ENCODE assay signal across 8 mouse cellular contexts in genomic region chr19:4294381-4295097, GRCm38 (mm10). TPM values are rescaled to one million over a fixed set of nuclear protein-coding genes. Genes with fewer than 3 reads are reported as not detected.
A peak's percentile ranks its signal among the peaks of the same experiment; 100 is the strongest.
DNase-seq lines count a peak whose midpoint lies in the region; ATAC-seq lines count a peak whose summit lies in the region.

No protein-coding gene starts in this region.

- ATAC-seq in heart, embryonic 14.5 days (ENCODE audit: insufficient number of reproducible peaks, insufficient read depth, low FRiP score, low read depth), result peak; percentile 45; the same call in 1 of the 2 replicates
- ATAC-seq in monocyte, adult 5-6 weeks (replicated peaks; ENCODE audit: insufficient number of reproducible peaks, low FRiP score, low TSS enrichment, poor library complexity, severe bottlenecking), result peak; percentile 85

- 64% methylated on average over 14 of the region's 14 CpGs for WGBS in heart, embryonic 14.5 days
- WGBS in limb, embryonic 10.5 days, result 68% methylated on average over 14 of the region's 14 CpGs

- no peak overlapping the region for H3K9ac ChIP-seq in heart, embryonic 14.5 days (ENCODE audit: low read length)

- no peak overlapping the region for H3K4me2 ChIP-seq in heart, embryonic 14.5 days (ENCODE audit: low read length)

- H3K4me3 ChIP-seq in heart, embryonic 14.5 days (ENCODE audit: control insufficient read depth in 1 of 2, insufficient read depth in 1 of 2, low read depth in 1 of 2, low read length in 2 of 2), result no peak overlapping the region
- no peak overlapping the region for H3K4me3 ChIP-seq in limb, embryonic 10.5 days

- H3K9me3 ChIP-seq in heart, embryonic 14.5 days (ENCODE audit: control insufficient read depth, low read length), result no peaks in the 10 kb centered on the region
- no peaks in the 10 kb centered on the region for H3K9me3 ChIP-seq in limb, embryonic 10.5 days (replicated peaks)

- no peaks in the 10 kb centered on the region for H3K27me3 ChIP-seq in heart, embryonic 14.5 days (ENCODE audit: control insufficient read depth, insufficient read depth, low read length)
- no peaks in the 10 kb centered on the region for H3K27me3 ChIP-seq in limb, embryonic 10.5 days (ENCODE audit: low read depth, poor library complexity, severe bottlenecking)

- no peaks in the 10 kb centered on the region; a peak in 1 of 4 replicates for H3K4me1 ChIP-seq in heart, embryonic 14.5 days (ENCODE audit: control insufficient read depth in 2 of 2, insufficient read depth in 2 of 2, low read length in 2 of 2)
- H3K4me1 ChIP-seq in limb, embryonic 10.5 days, result peaks cover 22% of the 10 kb centered on the region

- H3K36me3 ChIP-seq in heart, embryonic 14.5 days (ENCODE audit: control insufficient read depth, insufficient read depth, low read length), result peaks cover 46% of the 10 kb centered on the region
- H3K36me3 ChIP-seq in limb, embryonic 10.5 days, result peaks cover 79% of the 10 kb centered on the region

- peak overlapping the region in 1 of 2 experiments; percentile 50; a peak in 2 of 4 replicates for H3K27ac ChIP-seq in heart, embryonic 14.5 days (replicated peaks in 1 of 2; ENCODE audit: control insufficient read depth in 1 of 2, insufficient read depth in 1 of 2, low read depth in 2 of 2, low read length in 2 of 2)
- peak overlapping the region; percentile 71 for H3K27ac ChIP-seq in limb, embryonic 10.5 days

- DNase-seq in adrenal gland, adult (ENCODE audit: inconsistent age in 2 of 2, low spot score in 1 of 2), result peak; percentile 67 to 80
- DNase-seq in adrenal gland, postnatal 4 days (ENCODE audit: low spot score in 2 of 2), result no peak
- peak; percentile 66 for DNase-seq in adrenal gland, adult 8-10 months
- no peak for DNase-seq in limb, embryonic 10.5 days (ENCODE audit: low spot score)
- DNase-seq in embryo, embryonic 9.5 days (ENCODE audit: extremely low spot score), result no peak
- DNase-seq in cerebellum, adult 9-10 months, result no peak

RNA-seq across cellular contexts. Expression of gene Grk2, which starts 11.5 kb away (rescaled TPM):
- 10 to 100 TPM; 54.6 to 57.8 TPM for total RNA-seq in adrenal gland, postnatal 4 days (2021)
- total RNA-seq in adrenal gland, adult 8-10 months (2022), result 10 to 100 TPM; 42.3 to 71.6 (median 53.0) TPM
- 12.1 and 12.8 TPM in 2 replicates for polyA plus RNA-seq in heart, embryonic 14.5 days (2014; fragmentation: Nextera tagmentation; extraction: Ambion mirVana)
- polyA plus RNA-seq in limb, embryonic 10.5 days (2016; fragmentation: Nextera tagmentation; extraction: Ambion mirVana), result 14.6 and 15.5 TPM in 2 replicates
- 270 to 475 TPM (median 366 TPM) in 3 replicates for total RNA-seq in monocyte, adult 5-6 weeks (2017)

RNA-seq across cellular contexts. Expression of gene Ankrd13d, which starts 11.6 kb away (rescaled TPM):
- 1 to 10 TPM; 8.2 to 8.8 TPM for total RNA-seq in adrenal gland, postnatal 4 days (2021)
- 10 to 100 TPM in 1 of 4 experiments, 1 to 10 TPM in 3; 4.3 to 10.6 (median 6.8) TPM for total RNA-seq in adrenal gland, adult 8-10 months (2022)
- polyA plus RNA-seq in heart, embryonic 14.5 days (2014; fragmentation: Nextera tagmentation; extraction: Ambion mirVana), result 1.1 and 1.4 TPM in 2 replicates
- 5.5 and 7.9 TPM in 2 replicates for polyA plus RNA-seq in limb, embryonic 10.5 days (2016; fragmentation: Nextera tagmentation; extraction: Ambion mirVana)
- total RNA-seq in monocyte, adult 5-6 weeks (2017), result 2.4 to 21.5 TPM (median 12.0 TPM) in 3 replicates

RNA-seq across cellular contexts. Expression of gene Ssh3, which starts 25.6 kb away (rescaled TPM):
- total RNA-seq in adrenal gland, postnatal 4 days (2021), result 10 to 100 TPM; 37.6 to 40.9 TPM
- total RNA-seq in adrenal gland, adult 8-10 months (2022), result 10 to 100 TPM; 30.8 to 55.1 (median 46.6) TPM
- polyA plus RNA-seq in heart, embryonic 14.5 days (2014; fragmentation: Nextera tagmentation; extraction: Ambion mirVana), result 7.6 and 8.0 TPM in 2 replicates
- 2.5 and 4.4 TPM in 2 replicates for polyA plus RNA-seq in limb, embryonic 10.5 days (2016; fragmentation: Nextera tagmentation; extraction: Ambion mirVana)
- total RNA-seq in monocyte, adult 5-6 weeks (2017), result 23.7 to 30.6 TPM (median 27.0 TPM) in 3 replicates

Comparison
In these comparisons a context has a peak if more than half of its experiments do, and no peak if none do; other contexts are left out.
1. DNase-seq: peak in adrenal gland, adult (2 of 2) and adrenal gland, adult 8-10 months (single experiment); none in adrenal gland, postnatal 4 days (0 of 2), limb, embryonic 10.5 days (single experiment), embryo, embryonic 9.5 days (single experiment) and cerebellum, adult 9-10 months (single experiment).